Mouse (Mus musculus): ENCODE measurements at regions not wholly inside any gene's neighbourhood (a gene's known extent, or its start where the extent isn't known, plus 50 kb on each side); places are given as distances from the start of the nearest gene placed in this dataset.

DNA sequence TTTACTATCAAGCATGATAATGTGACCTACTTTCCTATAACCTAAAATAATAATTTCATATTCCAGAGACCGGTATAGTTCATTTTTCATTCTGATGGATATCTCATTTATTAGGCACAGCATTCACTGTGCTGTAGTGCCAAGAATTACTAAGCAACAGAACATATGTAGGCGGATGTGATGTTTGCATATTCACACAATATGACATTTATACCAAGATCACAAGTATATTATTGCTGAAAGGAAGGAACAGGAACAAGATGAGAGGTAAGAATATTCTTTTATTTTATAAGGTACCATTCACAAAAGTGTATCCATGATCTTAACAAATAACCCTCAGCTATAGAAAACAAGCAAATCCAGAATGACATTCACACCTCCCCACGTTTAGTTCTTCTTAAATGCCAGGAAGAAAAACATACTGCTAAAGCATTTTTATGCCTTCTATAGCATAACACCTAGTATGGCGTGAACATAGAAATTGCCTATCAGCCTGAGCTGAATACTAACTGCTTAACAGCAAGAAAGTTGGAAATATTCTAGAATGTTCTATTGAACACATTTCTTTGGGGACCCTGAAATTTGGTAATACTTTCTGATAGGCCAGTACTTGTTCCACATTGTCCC lies 1062.8 kb upstream of the Acvr2a start:
- no peak for DNase-seq

DNA sequence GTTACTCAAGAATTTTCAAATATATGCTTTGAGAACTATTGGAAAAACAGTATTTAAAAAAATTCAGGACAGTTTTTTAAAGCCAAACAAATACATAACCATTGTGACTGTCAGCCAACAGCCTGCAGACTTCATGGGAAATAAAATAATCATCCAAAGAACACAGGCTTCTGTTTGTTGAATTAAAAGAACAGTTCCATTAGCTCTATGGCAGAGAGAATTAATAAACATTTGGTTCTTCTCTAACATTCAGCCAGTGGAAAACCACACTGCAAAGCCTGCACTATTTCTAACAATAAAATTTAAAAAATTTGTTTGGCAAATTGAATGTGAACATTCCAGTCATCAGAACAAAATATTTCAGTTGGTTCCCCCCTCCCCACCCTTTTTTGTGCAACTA lies 1058.2 kb upstream of the Acvr2a start:
- no peak for DNase-seq

DNA sequence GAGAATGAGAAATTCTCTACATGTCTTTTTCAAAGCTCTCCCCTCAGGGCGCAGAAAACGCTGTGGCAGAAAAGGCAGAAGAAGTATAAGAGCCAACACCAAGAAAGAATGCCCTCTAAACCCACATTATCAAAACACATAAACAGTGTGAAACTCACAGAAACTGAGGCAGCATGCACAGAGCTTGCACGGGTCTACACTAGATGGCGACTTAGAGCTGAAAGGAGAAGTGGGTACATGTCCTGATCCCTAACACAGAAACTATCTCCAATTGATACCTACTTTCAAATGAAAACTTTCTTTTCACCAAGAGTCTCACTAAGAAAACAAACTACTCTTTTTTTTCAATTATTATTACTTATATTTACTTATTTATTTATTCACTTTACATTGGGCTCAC lies 1057.7 kb upstream of the Acvr2a start:
- DNase-seq: no peak

DNA sequence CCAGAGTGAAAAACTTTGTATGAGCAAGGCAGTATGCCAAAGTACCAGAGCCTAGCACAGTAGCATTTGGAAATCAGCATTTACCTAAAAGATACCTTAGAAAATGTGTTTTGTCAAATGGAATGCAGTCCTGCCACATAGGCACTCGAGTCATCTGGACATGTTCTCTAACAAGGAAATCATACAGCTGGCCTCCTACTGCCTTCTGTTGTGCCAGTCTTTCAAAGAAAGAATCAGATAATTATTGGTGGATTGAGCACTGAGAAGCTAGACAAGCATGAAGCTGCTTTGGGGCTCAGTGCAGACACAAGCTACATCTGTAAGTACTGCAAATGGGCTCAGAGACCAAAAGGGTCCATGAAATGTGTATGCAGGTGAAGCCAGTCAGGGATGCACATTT lies 1038.1 kb upstream of the Acvr2a start:
- DNase-seq: no peak

DNA sequence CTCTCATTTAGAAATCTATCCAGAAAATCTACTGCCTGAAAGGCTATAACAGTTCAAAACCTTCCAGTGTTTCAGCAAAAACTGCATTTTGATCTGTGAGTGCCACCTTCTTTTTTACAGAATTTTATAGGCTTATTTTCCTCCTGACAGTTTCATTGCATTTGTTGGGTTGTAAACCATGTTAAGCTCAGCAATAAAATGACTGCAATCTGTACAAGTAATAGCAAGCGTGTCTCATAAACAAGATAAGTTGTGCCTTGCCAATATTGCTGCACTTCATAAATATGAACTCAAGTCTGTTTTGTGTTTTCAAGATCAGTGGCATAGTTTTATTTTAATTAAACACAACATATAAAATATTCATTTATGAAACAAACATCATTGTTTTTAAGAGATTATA lies 1036.9 kb upstream of the Acvr2a start:
- no peak for DNase-seq

DNA sequence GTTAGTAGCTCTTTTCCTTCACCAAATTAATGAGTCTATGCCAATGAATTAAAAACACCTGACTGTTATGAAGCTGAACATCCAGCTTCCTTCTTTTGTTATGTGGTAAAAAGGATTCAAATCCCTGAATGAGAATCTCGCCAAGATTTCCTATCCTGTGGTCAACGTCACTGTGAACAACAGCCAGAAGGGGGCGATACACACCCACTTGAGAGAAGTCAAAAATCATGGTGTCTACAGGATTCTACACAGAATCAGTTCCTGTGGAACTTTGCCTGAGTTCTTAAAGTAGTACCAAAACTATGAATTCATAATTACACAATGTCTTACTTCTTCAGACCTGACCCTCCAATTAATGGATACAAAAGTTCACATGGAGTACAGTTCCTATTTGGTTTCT lies 1028.1 kb upstream of the Acvr2a start:
- peak; percentile 4 for DNase-seq

DNA sequence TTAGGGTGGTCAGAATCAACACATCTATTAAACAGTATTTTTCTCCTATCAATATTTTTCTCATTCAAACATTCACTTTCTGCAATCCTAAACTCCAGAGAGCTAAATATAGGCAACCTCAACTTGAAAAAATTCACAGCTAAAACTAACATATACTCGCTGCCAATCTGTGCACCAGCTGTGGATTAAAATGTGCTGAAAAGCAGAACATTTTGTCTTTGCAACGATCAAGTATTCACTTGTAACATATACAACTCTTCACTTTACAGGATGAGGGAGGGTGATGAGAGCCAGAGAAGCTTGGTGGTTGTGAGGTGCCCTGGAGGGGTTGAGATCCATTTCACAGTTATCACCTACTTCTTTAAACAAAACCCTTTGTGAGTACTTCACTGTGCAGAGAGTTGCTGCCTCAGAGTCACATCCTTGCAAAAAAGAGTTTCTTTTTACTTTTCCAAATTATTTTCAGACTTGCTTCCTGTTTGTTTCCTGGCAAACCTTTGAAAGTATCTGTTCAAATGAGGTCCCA lies 991.1 kb upstream of the Acvr2a start:
- DNase-seq: no peak

DNA sequence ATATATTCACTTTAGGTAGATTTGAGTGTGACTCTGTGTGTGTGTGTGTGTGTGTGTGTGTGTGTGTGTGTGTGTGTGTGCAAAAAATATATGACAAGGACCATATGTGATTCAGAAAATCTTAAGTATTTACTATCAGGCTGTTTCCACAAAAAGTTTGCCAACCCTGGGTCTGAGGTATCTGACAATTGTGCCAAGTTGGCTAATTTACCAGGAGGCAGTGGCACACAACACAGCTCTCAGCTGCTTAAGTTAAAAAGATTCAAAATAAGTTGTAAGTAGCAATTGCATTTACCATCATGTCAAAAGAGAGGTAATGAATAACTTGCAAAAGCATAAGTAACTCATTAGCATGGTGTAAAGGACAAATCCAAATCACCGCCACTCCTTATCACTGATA lies 981.4 kb upstream of the Acvr2a start:
- DNase-seq: no peak

DNA sequence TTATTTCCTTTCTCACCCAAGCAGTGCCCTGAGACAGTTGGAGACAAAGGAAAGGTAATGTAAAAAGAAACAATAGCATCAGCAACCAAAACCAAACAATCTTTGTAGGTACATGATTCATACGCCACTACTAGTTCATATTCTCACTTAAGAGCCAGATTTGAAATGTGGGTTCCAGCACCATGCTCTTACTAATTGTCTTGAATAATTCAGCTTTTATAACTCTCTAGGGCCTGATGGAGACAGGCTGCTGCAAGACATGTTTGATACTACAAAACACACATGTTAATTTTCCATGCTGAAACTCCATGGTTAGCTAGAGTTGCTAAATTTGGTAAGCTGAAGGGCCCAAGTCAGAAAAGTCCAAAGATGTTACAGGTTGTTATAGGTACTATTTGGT lies 980.4 kb upstream of the Acvr2a start:
- no peak for DNase-seq

DNA sequence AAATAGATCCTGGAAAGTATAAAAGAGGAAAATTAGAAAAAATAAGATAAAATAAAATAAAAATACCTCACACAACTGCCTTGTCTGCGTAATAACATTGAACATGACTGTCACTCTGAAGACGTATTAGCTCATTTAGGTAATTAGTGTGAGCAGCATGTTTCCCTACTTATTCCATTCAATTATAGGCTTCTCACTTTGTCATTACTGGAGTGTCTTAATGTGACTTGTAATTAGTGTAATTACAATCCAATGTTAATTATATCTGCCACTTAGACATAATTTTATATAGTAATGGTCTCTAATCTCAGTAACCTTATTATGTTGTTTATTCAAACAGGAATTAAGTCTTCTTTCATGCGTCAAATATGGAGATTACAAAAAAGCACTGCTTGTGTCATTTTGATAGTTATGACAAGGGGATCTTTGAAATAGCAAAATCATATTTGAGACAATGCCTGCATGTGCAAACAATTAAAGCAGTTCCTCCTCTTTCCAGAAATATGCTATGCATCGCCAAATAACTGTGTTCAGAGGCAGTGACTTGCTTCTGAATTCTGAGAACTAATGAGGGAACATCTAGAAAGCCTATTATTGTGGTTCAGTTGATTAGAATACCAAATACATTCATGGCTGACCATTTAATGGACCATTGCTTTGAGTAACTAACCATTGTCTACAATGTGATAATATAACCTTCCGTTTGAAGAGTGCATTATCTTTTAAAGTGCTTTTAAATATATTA lies 979.7 kb upstream of the Acvr2a start:
- DNase-seq: no peak

DNA sequence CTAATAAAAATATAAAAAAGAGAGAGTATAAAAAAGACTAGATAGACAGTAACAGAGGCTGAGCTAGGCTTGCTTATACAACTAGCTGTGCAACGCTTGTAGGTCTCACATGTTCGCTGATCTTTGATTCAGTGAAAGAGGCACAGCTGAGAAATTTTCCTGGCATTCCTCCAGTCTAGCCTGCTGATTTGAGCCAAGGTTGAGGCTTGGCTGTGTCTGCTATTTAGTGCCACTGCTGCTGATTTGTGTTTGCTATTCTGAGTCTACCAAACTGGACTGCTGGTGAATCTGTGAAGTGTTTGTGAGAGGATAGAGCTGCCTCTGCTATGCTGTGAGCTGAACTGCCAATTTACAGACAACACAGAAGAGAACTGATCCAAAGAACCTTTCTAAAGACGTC lies 956.7 kb upstream of the Acvr2a start:
- no peak for DNase-seq

DNA sequence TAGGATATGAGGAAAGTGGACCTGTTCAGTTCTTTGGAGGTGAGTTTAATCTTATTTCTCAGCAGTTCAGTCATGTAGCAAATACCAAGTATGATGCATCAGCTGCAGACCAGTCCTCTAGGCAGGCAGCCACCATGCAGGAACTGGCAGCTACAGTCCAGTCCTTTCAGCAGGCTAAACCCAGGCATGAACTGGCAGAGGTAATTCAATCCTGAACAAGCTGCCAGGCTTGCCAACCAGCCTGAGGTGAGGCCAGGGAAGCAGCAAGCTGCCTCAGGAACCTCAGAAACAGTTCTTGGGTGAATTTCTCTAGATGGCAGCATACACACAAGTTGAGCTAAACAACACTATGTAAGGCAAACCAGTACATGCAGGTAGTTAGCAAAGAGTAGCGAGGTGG lies 951.5 kb upstream of the Acvr2a start:
- DNase-seq: no peak

DNA sequence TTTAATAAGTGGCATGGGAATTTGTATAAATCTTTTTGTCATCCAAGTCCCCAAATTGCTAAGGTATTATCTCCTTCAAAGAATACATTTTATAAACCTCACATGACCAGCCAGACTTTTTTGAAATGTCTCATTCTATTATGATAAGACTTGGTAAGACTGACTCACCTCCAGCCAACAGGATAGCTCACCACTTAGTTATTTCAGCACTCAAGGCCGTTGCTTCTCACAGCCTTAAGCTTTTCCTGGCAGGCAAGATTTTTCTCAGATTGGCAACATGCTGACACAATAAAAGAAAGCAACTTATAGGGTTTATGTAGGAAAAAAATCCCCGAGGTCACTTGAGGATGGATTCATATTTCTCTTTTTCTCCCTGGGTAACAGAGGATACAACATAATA lies 935.9 kb upstream of the Acvr2a start:
- no peak for DNase-seq

DNA sequence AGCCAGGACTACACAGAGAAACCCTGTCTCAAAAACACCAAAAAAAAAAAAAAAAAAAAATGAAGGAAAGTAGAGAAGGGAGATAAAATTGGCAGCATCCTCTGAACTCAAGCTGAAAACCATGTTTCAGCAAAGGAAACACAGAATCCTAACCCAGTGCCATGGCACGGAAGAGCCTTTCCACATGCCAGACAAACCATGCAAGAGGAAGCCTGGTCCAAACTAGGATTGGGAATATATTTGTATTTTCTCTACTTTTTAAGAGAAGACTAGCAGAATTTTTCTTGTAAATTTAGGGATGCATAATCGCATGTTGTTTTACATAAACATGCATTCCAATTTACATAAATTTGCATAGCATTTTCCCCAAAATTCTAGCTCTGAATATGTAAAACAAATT lies 934.8 kb upstream of the Acvr2a start:
- no peak for DNase-seq

DNA sequence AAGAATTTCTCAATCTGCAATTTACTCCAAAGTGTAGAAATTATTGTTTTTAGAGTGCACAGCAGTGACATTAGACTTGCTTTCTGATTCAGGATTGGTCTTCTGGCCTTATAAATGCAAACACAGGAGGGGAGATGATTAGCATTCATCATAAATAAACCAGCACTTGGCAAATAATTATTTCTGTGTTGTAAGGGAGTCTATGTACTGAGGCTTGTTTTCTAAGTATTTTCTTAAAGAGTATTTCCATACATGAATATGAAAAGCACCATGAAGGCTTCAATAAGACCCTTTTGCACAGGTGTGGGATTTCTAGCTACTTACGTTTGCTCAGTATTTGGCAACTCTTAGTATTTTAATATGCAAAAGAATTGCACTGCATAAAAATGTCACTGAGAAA lies 934.1 kb upstream of the Acvr2a start:
- no peak for DNase-seq

DNA sequence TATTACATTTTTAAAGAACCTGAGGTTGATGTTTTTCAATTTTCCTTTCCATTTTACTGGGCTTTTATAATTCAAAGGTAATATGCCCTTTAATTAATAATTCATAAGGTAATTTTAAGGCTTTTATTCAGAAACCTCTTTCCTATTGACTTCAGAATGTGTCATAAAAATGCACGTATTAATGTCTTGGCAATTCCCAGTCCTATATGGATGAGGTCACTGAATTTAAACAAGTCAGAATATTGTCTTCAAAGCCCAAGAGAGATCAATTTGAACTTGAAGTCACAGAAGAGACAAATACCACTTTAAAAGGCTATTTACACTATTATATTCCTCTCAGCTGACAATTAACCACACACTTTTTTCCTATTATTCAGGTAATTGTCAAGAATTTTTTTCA lies 925.7 kb upstream of the Acvr2a start:
- DNase-seq: no peak

DNA sequence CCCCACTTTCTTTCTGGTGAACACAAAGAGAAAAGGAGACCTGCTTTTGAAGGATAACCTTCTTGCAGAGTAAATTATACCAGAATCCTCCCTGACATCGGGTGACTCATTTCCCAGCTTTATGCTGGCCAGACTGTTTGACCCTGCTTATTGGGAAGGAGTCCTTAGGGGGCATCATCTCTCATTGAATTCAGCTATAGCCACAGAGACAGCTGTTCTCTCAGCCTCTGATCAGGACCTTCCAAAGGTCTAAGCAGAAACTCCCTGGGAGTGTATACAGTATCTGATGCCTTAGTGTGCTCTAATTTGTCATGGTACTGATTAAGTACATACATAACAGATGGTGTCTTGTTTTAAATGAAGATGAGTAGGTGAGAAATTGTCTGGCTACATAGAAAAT lies 922.5 kb upstream of the Acvr2a start:
- no peak for DNase-seq

DNA sequence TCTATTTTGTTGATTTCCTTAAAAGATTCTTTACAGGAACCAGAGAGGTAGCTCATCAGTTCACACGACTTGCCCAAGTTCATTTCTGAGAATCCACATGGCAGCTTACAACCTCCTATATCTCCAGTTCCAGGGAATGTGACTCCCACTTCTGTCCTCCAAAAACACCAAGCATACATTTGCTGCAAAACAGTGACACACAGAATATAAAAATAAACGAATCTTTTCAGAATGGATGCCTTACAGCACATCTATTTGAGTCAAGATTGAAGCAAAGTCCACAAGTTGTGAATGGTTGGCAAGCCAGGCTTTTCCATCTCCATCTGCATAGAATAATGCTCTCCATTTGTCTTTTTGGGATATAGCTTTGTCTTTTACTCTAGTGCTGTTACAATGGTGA lies 921.0 kb upstream of the Acvr2a start:
- DNase-seq: no peak

DNA sequence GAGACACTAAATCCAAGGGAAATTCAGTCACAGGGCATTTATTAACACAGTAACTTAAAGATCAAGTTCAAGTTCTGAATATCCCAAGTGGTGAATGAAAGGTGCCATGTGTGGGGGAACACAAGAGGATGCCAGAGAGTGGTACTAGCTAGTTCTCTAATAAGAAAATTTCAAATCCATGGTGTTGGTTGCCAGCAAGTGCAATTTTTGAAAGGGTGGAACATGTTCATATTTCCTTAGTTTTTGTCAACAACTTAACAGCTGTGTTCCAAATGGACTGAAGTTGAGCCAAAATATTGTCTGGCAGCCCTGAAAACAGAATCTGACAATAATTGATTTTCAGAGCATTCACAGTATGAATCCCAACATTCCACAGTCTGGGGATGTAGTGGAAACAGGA lies 919.1 kb upstream of the Acvr2a start:
- no peak for DNase-seq

DNA sequence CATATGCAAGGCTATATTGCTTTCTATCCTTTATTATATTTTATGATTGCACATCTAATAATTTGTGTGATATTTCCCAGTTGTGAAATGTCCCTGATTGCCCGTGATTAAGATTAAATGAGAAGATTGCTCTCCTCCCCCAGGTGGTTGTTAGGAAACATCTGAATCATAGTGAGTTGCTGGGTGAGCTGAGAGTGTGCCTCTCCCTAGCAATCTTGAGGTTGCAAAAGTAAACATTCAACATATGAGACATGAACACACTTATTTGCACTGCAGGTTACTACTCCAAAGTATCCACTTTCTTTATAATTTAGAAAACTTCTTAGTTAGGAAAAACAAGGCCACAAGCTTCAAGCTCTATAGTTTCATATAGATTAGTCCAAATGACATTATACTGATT lies 899.6 kb upstream of the Acvr2a start:
- no peak for DNase-seq

DNA sequence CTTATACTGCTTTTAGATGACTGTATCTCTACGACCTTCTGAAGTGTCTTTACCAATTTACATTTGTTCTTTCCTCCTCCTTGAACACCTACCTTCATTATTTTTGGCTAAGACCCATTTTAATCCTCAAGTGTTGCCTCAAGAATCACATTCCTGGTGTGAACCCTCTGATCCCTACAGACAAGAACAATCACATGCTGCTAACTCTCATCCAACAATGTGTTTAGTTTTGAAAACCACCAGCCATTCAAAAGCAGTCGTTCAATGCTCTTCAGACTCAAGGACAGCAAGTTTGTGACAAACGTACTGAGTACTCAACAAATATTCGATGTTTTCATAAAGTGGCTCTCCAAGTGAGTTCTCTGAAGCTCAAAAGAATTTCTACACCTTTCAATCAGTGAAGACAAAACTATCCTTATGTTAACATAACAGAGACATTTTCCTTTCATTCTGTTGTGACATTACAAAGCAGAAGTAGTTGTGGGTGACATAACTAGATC lies 898.9 kb upstream of the Acvr2a start:
- no peak for DNase-seq

DNA sequence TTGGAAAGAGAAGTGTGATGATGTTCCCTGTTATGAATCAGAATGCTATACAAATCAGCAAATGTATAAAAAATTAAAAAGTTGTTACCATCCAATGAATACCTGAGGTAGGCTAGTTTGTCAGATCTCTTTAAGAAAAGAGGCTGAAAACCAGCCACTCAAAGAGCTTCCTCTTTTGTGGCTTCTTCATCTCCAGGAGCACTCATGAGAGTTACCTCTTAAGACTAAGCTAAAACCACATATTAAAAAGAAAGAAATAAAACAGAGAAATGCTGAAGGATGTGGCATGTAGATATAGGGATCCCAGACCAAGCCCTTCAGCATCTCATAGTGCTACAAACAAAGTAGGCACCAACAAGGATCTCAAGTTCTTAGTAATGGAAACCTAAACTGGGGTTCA lies 890.9 kb upstream of the Acvr2a start:
- DNase-seq: no peak

DNA sequence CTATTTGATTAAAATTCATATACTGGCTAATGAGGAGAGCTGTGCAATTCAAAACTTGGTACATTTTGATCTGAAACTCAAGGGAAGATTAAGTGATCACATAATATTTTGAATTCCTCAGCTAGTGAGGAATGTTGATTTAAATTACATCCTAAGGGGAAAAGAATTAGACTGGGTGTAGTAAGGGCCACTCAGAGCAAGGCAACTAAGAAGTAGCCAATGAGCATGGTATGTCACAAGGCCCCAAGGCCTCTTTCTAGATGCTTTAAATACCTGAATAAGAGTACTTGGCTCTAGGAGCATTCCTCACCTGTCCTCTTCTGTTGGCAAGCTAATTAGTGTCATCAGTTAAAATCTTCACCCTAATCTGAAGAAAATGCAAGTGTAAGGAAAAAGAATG lies 887.3 kb upstream of the Acvr2a start:
- no peak for DNase-seq

DNA sequence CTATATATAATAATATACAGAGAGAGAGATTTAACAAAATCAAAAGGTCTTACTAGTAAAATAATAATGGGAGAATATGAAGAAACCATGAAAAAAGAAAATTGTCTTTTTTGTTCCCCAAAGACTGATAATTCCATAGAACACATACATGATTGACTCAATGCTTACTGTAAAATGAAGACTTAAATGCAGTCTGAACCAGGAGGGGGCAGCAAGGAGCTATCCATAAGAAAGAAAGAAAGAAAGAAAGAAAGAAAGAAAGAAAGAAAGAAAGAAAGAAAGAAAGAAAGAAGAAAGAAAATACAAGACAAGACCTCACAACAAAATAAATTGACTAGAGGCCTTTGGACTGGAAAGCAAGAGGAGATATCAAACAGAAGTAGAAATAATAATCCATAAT lies 868.8 kb upstream of the Acvr2a start:
- DNase-seq: no peak

DNA sequence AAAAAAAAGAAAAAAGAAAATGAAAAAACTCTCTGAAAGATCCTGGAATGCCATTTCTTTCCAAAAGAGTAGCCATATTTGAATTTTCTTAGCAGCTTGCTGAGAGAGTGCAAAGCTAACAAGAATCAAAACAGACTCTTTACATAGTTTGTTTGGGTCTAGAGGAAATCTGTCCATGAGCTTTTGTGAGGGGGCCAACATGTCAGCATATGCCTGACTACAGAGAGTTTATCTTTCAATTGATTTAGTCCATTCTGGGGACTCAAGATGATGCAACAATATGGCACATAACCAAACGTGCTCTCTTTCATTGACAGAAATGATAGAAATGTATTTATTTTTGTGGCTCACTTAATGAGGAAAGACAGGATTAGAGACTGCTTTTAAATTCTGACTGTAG lies 822.8 kb upstream of the Acvr2a start:
- no peak for DNase-seq

Data from thymus, postnatal 25 days (tissue).